Mouse (Mus musculus) CH12.LX (cell line): ENCODE data around the gene Cmah.

Experiments used
- CTCF ChIP-seq, 2 experiments: IDR thresholded peaks in 1 of 2; conservative IDR thresholded peaks in 1 of 2; 2 replicates each; pipeline ENCODE4 v1.5.1; 2011 to 2012; ENCODE audit warnings: low read depth in 2 of 2, low read length in 2 of 2, improper control_type of control experiment in 1 of 2, inconsistent platforms in 1 of 2, mild to moderate bottlenecking in 1 of 2, moderate library complexity in 1 of 2
- EP300 ChIP-seq: IDR thresholded peaks from 2 replicates; pipeline ENCODE4 v1.6.1; 2011; ENCODE audit warnings: low read length, improper control_type of control experiment
- HCFC1 ChIP-seq: IDR thresholded peaks from 2 replicates; pipeline ENCODE4 v1.6.1; 2012; ENCODE audit warnings: low read depth, mild to moderate bottlenecking, inconsistent platforms, low read length, improper control_type of control experiment
- JUN ChIP-seq: IDR thresholded peaks from 2 replicates; pipeline ENCODE4 v1.6.1; 2011; ENCODE audit warnings: low read depth, mild to moderate bottlenecking, low read length, improper control_type of control experiment, moderate library complexity; ENCODE audit not compliant: insufficient read depth
- MAX ChIP-seq: IDR thresholded peaks from 2 replicates; pipeline ENCODE4 v1.6.1; 2011; ENCODE audit warnings: low read length, improper control_type of control experiment
- MAZ ChIP-seq: IDR thresholded peaks from 2 replicates; pipeline ENCODE4 v1.6.1; 2012; ENCODE audit warnings: low read depth, mild to moderate bottlenecking, inconsistent platforms, low read length, improper control_type of control experiment, moderate library complexity
- MYC ChIP-seq: IDR thresholded peaks from 2 replicates; pipeline ENCODE4 v1.6.1; 2011; ENCODE audit warnings: low read depth, mild to moderate bottlenecking, improper control_type of control experiment, low read length

DNA sequence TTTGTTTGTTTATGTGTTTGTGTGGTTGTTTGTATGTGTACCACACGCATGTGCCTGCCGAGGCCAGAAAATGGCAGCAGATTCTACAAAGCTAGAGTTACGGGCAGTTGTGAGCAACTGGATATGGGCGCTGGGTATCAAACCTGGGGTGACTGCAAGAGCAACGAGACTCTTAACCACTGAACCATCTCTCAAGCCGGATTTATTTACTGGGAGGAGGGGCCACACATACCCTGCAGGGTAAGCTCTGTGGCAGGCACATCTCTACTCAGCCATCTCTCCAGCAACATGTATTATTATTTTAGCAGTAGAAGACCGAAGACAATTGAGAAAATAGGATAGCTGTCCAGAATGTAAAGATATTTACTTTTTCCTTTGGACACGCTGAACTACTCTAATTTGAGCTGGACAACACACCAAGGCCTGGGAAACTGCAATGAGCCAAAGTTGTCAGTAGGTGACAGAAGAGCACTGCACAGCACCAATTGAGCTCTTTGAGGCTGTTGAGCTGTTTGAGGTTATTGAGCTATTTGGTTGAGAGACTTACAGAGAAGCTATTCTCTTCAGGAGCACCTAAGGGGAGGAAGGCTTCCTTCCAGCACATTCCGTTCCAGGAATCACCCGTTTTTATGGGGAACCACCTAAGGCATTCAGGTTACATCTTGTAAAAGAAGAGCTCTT lies 154.6 kb downstream of the Cmah start:
- TF ChIP-seq JUN (no peak), CTCF (conservative IDR thresholded peaks at IDR 0.05 in 1 of 2, IDR thresholded peaks at IDR 0.05 in 1 of 2; ENCODE audit: low read depth in 2 of 2, low read length in 2 of 2) (peak; percentile 97 to 98), EP300 (no peak), HCFC1 (no peak), MAX (no peak), MAZ (no peak), MYC (no peak)
